Mouse (Mus musculus) heart, postnatal 0 days (tissue): Measurements from ENCODE around the gene Adora1. TPM values are rescaled to one million over a fixed set of nuclear protein-coding genes. Genes with fewer than 3 reads are reported as not detected.

Experiments used
- ATAC-seq: fragments of 200-750 bp; cut with Nextera tagmentation; 2 replicates; pipeline ENCODE4 v1.8.0; 2017; ENCODE audit warnings: low read depth, moderate number of reproducible peaks, moderate library complexity; ENCODE audit not compliant: insufficient read depth
- DNase-seq: peaks from one replicate; pipeline ENCODE4 v3.0.0-alpha.2; 2016; ENCODE audit warnings: low spot score
- H3K27ac ChIP-seq: fragments of 300-500 bp; sonication (generic); 2 replicates; pipeline ENCODE4 v1.5.1; 2014; ENCODE audit warnings: low read depth, mild to moderate bottlenecking
- H3K27me3 ChIP-seq: fragments of 300-500 bp; sonication (generic); 2 replicates; pipeline ENCODE4 v1.6.1; 2014; ENCODE audit warnings: low read length, mixed read lengths; ENCODE audit not compliant: control insufficient read depth, insufficient read depth
- H3K36me3 ChIP-seq: fragments of 300-500 bp; sonication (generic); replicated peaks from 2 replicates; pipeline ENCODE4 v1.6.1; 2014; ENCODE audit warnings: low read length, mixed read lengths; ENCODE audit not compliant: control insufficient read depth, insufficient read depth
- H3K4me1 ChIP-seq: fragments of 300-500 bp; sonication (generic); 2 replicates; pipeline ENCODE4 v1.6.1; 2014; ENCODE audit warnings: antibody characterized with exemption; ENCODE audit not compliant: control insufficient read depth, insufficient read depth
- H3K4me2 ChIP-seq: fragments of 300-500 bp; sonication (generic); 2 replicates; pipeline ENCODE4 v1.6.1; 2014; ENCODE audit warnings: low read depth, mild to moderate bottlenecking, low read length, moderate library complexity
- H3K4me3 ChIP-seq: fragments of 300-500 bp; sonication (generic); 2 replicates; pipeline ENCODE4 v1.5.1; 2014; ENCODE audit warnings: low read depth, low read length
- H3K9ac ChIP-seq: fragments of 300-500 bp; sonication (generic); replicated peaks from 2 replicates; pipeline ENCODE4 v1.6.1; 2014; ENCODE audit warnings: low read depth, low read length, mixed read lengths
- H3K9me3 ChIP-seq: fragments of 300-500 bp; sonication (generic); replicated peaks from 2 replicates; pipeline ENCODE4 v1.6.1; 2016; ENCODE audit warnings: low read length; ENCODE audit not compliant: control insufficient read depth
- CTCF ChIP-seq: IDR thresholded peaks from 2 replicates; pipeline ENCODE4 v1.5.1; 2016; ENCODE audit warnings: antibody characterized with exemption, control low read depth, low read depth
- EP300 ChIP-seq: IDR thresholded peaks from 2 replicates; pipeline ENCODE4 v1.6.1; 2016; ENCODE audit warnings: antibody characterized with exemption, low read depth
- WGBS: fragments of 180-500 bp; shearing (Covaris S2); extraction: QIAGEN DNeasy Blood & Tissue Kit; methylation state at CpG from one replicate; pipeline ENCODE4 v1.1.7; 2014; 5-methylcytosine and 5-hydroxymethylcytosine counted together
- polyA plus RNA-seq: library from polyadenylated mRNA; unstranded; fragments of >200 nt; fragmentation: Nextera tagmentation; extraction: Ambion mirVana; gene quantifications from 2 replicates; pipeline ENCODE4 v1.2.1, GENCODE M21; 2015
- total RNA-seq: library from RNA; depleted of rRNA; stranded (reverse); fragments of >200 nt; gene quantifications from 2 replicates; pipeline ENCODE4 v1.2.3, GENCODE M21; 2014; ENCODE audit warnings: low replicate concordance

Gene Adora1
- total and polyA plus RNA-seq, 2 experiments from 2014 or later, result 12.9 to 29.2 TPM

DNA sequence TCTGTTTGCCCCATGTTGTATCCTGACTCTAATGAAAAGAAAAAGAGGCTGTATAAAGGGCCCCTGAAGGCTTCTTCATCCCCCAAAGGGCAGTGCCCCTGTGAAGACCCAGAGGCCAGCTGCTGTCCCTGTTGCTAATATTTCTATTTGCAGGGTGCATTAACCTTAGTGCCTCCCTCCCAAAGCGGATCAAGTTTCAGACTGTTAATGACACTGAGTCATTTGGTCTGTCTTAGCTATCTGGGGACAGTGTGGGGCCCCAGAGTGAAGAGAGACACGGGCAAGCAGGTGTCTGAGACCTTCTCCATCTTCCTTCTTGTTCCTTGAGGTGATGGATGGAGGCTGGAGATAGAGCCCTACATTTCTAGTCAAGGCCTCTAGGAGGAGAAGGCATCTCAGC, 40.1 kb downstream of the Adora1 start:
- no peaks in the 10 kb centered on the region for H3K36me3 ChIP-seq
- ATAC-seq (no peak), DNase-seq (no peak)
- peaks cover 27% of the 10 kb centered on the region for H3K4me1 ChIP-seq
- H3K9ac ChIP-seq, result no peak overlapping the region
- no peaks in the 10 kb centered on the region for H3K27me3 ChIP-seq
- no peak overlapping the region for H3K27ac ChIP-seq
- H3K9me3 ChIP-seq, result no peaks in the 10 kb centered on the region
- TF ChIP-seq EP300, result no peak
- TF ChIP-seq CTCF, result no peak
- WGBS, result 29% methylated on average over 2 of the region's 2 CpGs
- H3K4me3 ChIP-seq, result no peak overlapping the region
- no peak overlapping the region for H3K4me2 ChIP-seq

- Histone ChIP-seq H3K4me3 (no peak overlapping the region), H3K9me3 (no peaks in the 10 kb centered on the region), H3K27me3 (peaks cover under 1% of the 10 kb centered on the region; the same call in 1 of the 2 replicates), H3K36me3 (no peaks in the 10 kb centered on the region), H3K4me2 (no peak overlapping the region), H3K4me1 (peaks cover 27% of the 10 kb centered on the region), H3K9ac (no peak overlapping the region), H3K27ac (no peak overlapping the region)
- DNase-seq (no peak), ATAC-seq (no peak)
- TF ChIP-seq CTCF (no peak), EP300 (no peak)
- WGBS, result 64% methylated on average over 16 of the region's 16 CpGs
Measured at GRCm38 (mm10) chr1:134194298-134195022, 40.8 kb downstream of the Adora1 start.

GRCm38 (mm10) chr1:134193674-134194197, 41.5 kb downstream of the Adora1 start:
- ATAC-seq, result peak; percentile 9; the same call in 1 of the 2 replicates
- H3K27me3 ChIP-seq, result peaks cover 8% of the 10 kb centered on the region; the same call in 1 of the 2 replicates

GRCm38 (mm10) chr1:134193126-134193525, 42.1 kb downstream of the Adora1 start, which contains the start of gene Mybph:
Gene Mybph (plus strand): TSS chr1:134193448.
- WGBS, result 75% methylated on average over 1 of the region's 1 CpGs

More at GRCm38 (mm10) chr1:134193674-134194197, 41.5 kb downstream of the Adora1 start:
- no peaks in the 10 kb centered on the region for H3K9me3 ChIP-seq
- H3K4me1 ChIP-seq, result peaks cover 27% of the 10 kb centered on the region
- no peaks in the 10 kb centered on the region for H3K36me3 ChIP-seq
- peak overlapping the region; percentile 1; the same call in 1 of the 2 replicates for H3K9ac ChIP-seq
- no peak overlapping the region for H3K4me3 ChIP-seq
- H3K27ac ChIP-seq, result no peak overlapping the region
- DNase-seq, result no peak
- 57% methylated on average over 7 of the region's 7 CpGs for WGBS
- H3K4me2 ChIP-seq, result no peak overlapping the region
- TF ChIP-seq EP300 (no peak), CTCF (no peak)

DNA sequence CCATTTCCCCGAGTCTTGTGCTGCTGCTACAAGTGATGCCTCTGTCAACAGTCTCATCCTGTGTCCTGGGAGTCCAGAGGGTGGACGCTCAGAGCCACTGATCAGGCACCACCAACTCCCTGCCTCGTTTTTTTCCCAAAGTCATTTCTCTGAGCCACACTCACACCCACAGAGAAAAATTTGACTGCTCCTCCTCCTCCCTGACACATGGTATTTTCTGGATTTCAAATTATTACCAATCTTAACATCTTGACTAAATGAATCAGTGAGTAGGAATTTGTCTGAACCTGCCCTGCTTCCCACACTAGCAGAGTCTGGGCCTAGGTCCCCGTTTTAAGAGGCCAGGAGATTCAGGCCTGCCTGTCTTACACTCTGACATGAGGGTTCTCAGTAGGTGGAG, 43.2 kb downstream of the Adora1 start:
- H3K9me3 ChIP-seq, result no peaks in the 10 kb centered on the region
- peaks cover 27% of the 10 kb centered on the region for H3K4me1 ChIP-seq
- 56% methylated on average over 4 of the region's 4 CpGs for WGBS
- no peak overlapping the region for H3K4me3 ChIP-seq
- H3K36me3 ChIP-seq, result no peaks in the 10 kb centered on the region
- H3K4me2 ChIP-seq, result no peak overlapping the region
- no peak for TF ChIP-seq CTCF
- no peak for TF ChIP-seq EP300
- peaks cover 10% of the 10 kb centered on the region; the same call in 1 of the 2 replicates for H3K27me3 ChIP-seq
- no peak overlapping the region for H3K27ac ChIP-seq
- DNase-seq (no peak), ATAC-seq (no peak)
- H3K9ac ChIP-seq, result no peak overlapping the region

More at GRCm38 (mm10) chr1:134193126-134193525, 42.1 kb downstream of the Adora1 start, which contains the start of gene Mybph:
- Histone ChIP-seq H3K4me1 (peaks cover 27% of the 10 kb centered on the region), H3K27me3 (peaks cover 10% of the 10 kb centered on the region; the same call in 1 of the 2 replicates), H3K27ac (no peak within 1 kb of the TSS), H3K4me3 (no peak within 1 kb of the TSS), H3K4me2 (no peak within 1 kb of the TSS), H3K9me3 (no peaks in the 10 kb centered on the region), H3K36me3 (no peaks in the 10 kb centered on the region), H3K9ac (peak within 1 kb of the TSS; percentile 1; the same call in 1 of the 2 replicates)
- ATAC-seq (no peak), DNase-seq (no peak)
- TF ChIP-seq CTCF, result no peak
- TF ChIP-seq EP300, result no peak
